Mouse (Mus musculus) CH12.LX (cell line): ENCODE measurements around the gene Clcn1. TPM values are rescaled to one million over a fixed set of nuclear protein-coding genes. Genes with fewer than 3 reads are reported as not detected.

Experiments used
- DNase-seq: peaks from one replicate; pipeline ENCODE4 v3.0.0-alpha.2; 2013; ENCODE audit errors: extremely low read depth
- H3K27ac ChIP-seq: 2 replicates; pipeline ENCODE4 v1.5.1; 2012; ENCODE audit warnings: low read depth, mild to moderate bottlenecking, control low read depth, moderate library complexity; ENCODE audit not compliant: insufficient read depth
- H3K27me3 ChIP-seq: replicated peaks from 2 replicates; pipeline ENCODE3; 2012; ENCODE audit warnings: inconsistent platforms
- H3K36me3 ChIP-seq, 2 experiments: replicated peaks in 1 of 2; 2 replicates each; pipeline versions ENCODE3 to v1.6.1; 2012; ENCODE audit warnings: inconsistent platforms in 1 of 2, low read length in 1 of 2, mild to moderate bottlenecking in 1 of 2, mixed read lengths in 1 of 2, moderate library complexity in 1 of 2; ENCODE audit not compliant: control insufficient read depth in 1 of 2, insufficient read depth in 1 of 2
- H3K4me1 ChIP-seq, 2 experiments: 2 replicates each; pipeline ENCODE4 v1.6.1; 2012; ENCODE audit warnings: inconsistent platforms in 1 of 2, moderate library complexity in 1 of 2; ENCODE audit not compliant: insufficient read depth in 2 of 2, control insufficient read depth in 1 of 2
- H3K4me2 ChIP-seq: 2 replicates; pipeline ENCODE4 v1.6.1; 2012; ENCODE audit warnings: low read depth, mild to moderate bottlenecking, control low read depth; ENCODE audit not compliant: poor library complexity, insufficient read depth, severe bottlenecking
- H3K4me3 ChIP-seq, 3 experiments: fragments of 150-350 bp in 1 of 3; sonication (generic) in 1 of 3; replicated peaks in 1 of 3; 2 replicates each; pipeline versions ENCODE3 to v1.5.1; 2011 to 2012; ENCODE audit warnings: low read depth in 2 of 3, low read length in 2 of 3, mild to moderate bottlenecking in 2 of 3, moderate library complexity in 2 of 3, control low read depth in 1 of 3, improper control_type of control experiment in 1 of 3, inconsistent platforms in 1 of 3, mixed read lengths in 1 of 3; ENCODE audit not compliant: poor library complexity in 1 of 3
- H3K79me2 ChIP-seq: replicated peaks from 2 replicates; pipeline ENCODE4 v1.6.1; 2012; ENCODE audit warnings: mild to moderate bottlenecking, moderate library complexity; ENCODE audit not compliant: control insufficient read depth, poor library complexity, insufficient read depth, severe bottlenecking; ENCODE audit errors: extremely low read depth
- H3K9ac ChIP-seq: 2 replicates; pipeline ENCODE4 v1.6.1; 2012; ENCODE audit warnings: low read depth, mild to moderate bottlenecking, control low read depth, moderate library complexity; ENCODE audit not compliant: insufficient read depth
- H3K9me3 ChIP-seq: replicated peaks from 2 replicates; pipeline ENCODE3; 2012; ENCODE audit warnings: low read length, inconsistent platforms, mixed read lengths
- CHD1 ChIP-seq: IDR thresholded peaks from 2 replicates; pipeline ENCODE4 v1.6.1; 2012; ENCODE audit warnings: low read depth, low read length, improper control_type of control experiment, inconsistent platforms
- EP300 ChIP-seq: IDR thresholded peaks from 2 replicates; pipeline ENCODE4 v1.6.1; 2011; ENCODE audit warnings: low read length, improper control_type of control experiment
- ETS1 ChIP-seq: conservative IDR thresholded peaks from 2 replicates; pipeline ENCODE4 v1.6.1; 2012; ENCODE audit warnings: low read depth, mild to moderate bottlenecking, inconsistent platforms, low read length, improper control_type of control experiment, moderate library complexity
- HCFC1 ChIP-seq: IDR thresholded peaks from 2 replicates; pipeline ENCODE4 v1.6.1; 2012; ENCODE audit warnings: low read depth, mild to moderate bottlenecking, inconsistent platforms, low read length, improper control_type of control experiment
- JUN ChIP-seq: IDR thresholded peaks from 2 replicates; pipeline ENCODE4 v1.6.1; 2011; ENCODE audit warnings: low read depth, mild to moderate bottlenecking, low read length, improper control_type of control experiment, moderate library complexity; ENCODE audit not compliant: insufficient read depth
- MAX ChIP-seq: IDR thresholded peaks from 2 replicates; pipeline ENCODE4 v1.6.1; 2011; ENCODE audit warnings: low read length, improper control_type of control experiment
- MXI1 ChIP-seq: IDR thresholded peaks from 2 replicates; pipeline ENCODE4 v1.6.1; 2011; ENCODE audit warnings: mild to moderate bottlenecking, low read depth, low read length, improper control_type of control experiment
- MYC ChIP-seq: IDR thresholded peaks from 2 replicates; pipeline ENCODE4 v1.6.1; 2011; ENCODE audit warnings: low read depth, mild to moderate bottlenecking, improper control_type of control experiment, low read length
- NRF1 ChIP-seq: IDR thresholded peaks from 2 replicates; pipeline ENCODE4 v1.6.1; 2014; ENCODE audit warnings: low read depth, mild to moderate bottlenecking, inconsistent platforms, low read length, improper control_type of control experiment, moderate library complexity
- PAX5 ChIP-seq: IDR thresholded peaks from 2 replicates; pipeline ENCODE4 v1.6.1; 2012; ENCODE audit warnings: low read length, inconsistent platforms, mixed read lengths
- SIN3A ChIP-seq: IDR thresholded peaks from 2 replicates; pipeline ENCODE4 v1.6.1; 2012; ENCODE audit warnings: low read length, improper control_type of control experiment, inconsistent platforms
- SMC3 ChIP-seq: IDR thresholded peaks from 2 replicates; pipeline ENCODE4 v1.6.1; 2011; ENCODE audit warnings: low read depth, low read length, improper control_type of control experiment
- UBTF ChIP-seq: IDR thresholded peaks from 2 replicates; pipeline ENCODE4 v1.6.1; 2012; ENCODE audit warnings: low read depth, mild to moderate bottlenecking, inconsistent platforms, low read length, improper control_type of control experiment, moderate library complexity
- ZMIZ1 ChIP-seq: IDR thresholded peaks from 2 replicates; pipeline ENCODE4 v1.6.1; 2012; ENCODE audit warnings: low read depth, mild to moderate bottlenecking, inconsistent platforms, low read length, improper control_type of control experiment
- dilution Hi-C: fragments of 300-500 bp; cut with MboI; formaldehyde crosslinking; loops from 2 replicates; pipeline ENCODE4 v1.14.3; 2020; ENCODE audit warnings: low sequenced_read_pairs; ENCODE audit not compliant: extremely low pct_unique_long_range_greater_than_20kb, extremely low pct_ligation_motif_present
- in situ Hi-C: fragments of 300-500 bp; cut with MboI; formaldehyde crosslinking; loops from 3 replicates; pipeline ENCODE4 v1.14.3; 2019; ENCODE audit warnings: low sequenced_read_pairs, low pct_ligation_motif_present, low pct_unique_long_range_greater_than_20kb, mixed read lengths
- polyA plus RNA-seq: library from polyadenylated mRNA; unstranded; fragments of >175 nt; gene quantifications from 2 replicates; pipeline ENCODE4 v1.2.1, GENCODE M21; 2012; ENCODE audit warnings: low read depth; ENCODE audit not compliant: insufficient read length
- total RNA-seq, 2 experiments: library from RNA; depleted of rRNA; stranded (reverse); fragments of 300-350 nt in 1 of 2; fragments of >200 nt in 1 of 2; gene quantifications; 2 replicates each; pipeline ENCODE4 v1.2.3; 2012 to 2014

Clcn1 gene
- total and polyA plus RNA-seq, 3 experiments, result 0.04 to 0.50 (median 0.08) TPM

DNA sequence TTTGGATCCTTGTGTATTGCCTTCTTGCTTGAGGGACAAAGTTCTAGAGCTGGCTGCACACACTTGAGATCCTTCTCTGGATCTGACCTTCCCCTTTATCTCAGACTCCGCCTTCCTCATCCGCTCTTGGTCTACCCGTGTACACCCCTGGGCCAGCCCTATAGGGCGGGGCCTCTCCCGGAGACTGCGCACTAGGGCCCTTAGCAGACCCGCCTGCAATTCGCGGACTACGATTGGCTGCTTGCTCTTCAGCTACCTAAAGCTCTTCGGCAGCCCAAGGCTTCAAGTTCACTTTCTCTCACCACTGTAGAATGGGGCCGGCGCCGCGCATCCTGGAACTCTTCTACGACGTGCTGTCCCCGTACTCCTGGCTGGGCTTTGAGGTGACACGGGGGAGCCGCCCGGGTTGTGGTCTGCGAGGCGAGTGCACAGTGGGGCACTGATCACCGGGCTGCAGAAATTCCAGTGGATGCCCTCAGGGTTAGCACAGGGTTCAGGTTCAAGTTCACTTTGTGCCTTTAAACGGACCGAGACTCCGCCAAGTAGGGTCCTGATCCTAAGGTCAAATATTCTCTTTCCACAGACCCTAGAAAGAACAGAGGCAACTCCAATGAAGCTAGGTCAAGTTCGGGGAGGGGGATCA is 40.7 kb upstream of the Clcn1 start, which contains the start of gene Gstk1:
Gene Gstk1 (plus strand): TSS at position 225 of the 643 bp plus-strand sequence.
- no peaks in the 10 kb centered on the region for H3K9me3 ChIP-seq
- H3K36me3 ChIP-seq, result no peaks in the 10 kb centered on the region
- in situ Hi-C loops, result loop anchor here (25.0 kb wide), 1 partner anchor 341 kb away; the partner anchor contains the start of gene Tcaf3
- H3K79me2 ChIP-seq, result no peaks in the 10 kb centered on the region
- dilution Hi-C loops, result no loop called here
- DNase-seq, result peak; percentile 65
- no peaks in the 10 kb centered on the region for H3K27me3 ChIP-seq
- TF ChIP-seq MYC (no peak), JUN (no peak), UBTF (no peak), SMC3 (no peak), NRF1 (peak; percentile 84), ETS1 (no peak), EP300 (no peak), PAX5 (no peak), MAX (no peak)
- no peak within 1 kb of the TSS for H3K4me3 ChIP-seq
- H3K4me1 ChIP-seq, result no peaks in the 10 kb centered on the region
- 0 out of 2 replicates have a peak within 1 kb of the TSS, but pooled peaks have one; percentile 2 for H3K4me2 ChIP-seq
- H3K27ac ChIP-seq, result no peak within 1 kb of the TSS
- H3K9ac ChIP-seq, result no peak within 1 kb of the TSS

DNA sequence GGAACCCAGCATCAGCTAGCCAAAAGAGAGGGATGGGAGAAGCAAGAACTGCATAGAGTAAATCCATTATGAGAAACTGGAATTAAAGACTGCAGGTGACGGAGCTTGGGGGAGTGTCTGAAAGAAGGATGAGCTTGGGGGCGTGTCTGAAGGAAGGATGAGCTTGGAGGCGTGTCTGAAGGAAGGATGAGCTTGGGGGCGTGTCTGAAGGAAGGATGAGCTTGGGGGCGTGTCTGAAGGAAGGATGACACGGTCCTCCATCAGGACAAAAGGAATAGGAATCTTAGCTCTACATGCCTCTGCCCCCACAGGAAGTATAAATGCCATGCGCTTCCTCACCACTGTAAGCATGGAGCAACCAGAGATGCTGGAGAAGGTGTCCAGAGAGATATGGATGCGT is 39.3 kb upstream of the Clcn1 start:
- Histone ChIP-seq H3K36me3 (no peaks in the 10 kb centered on the region), H3K9ac (no peak overlapping the region), H3K4me1 (no peaks in the 10 kb centered on the region), H3K9me3 (no peaks in the 10 kb centered on the region), H3K27me3 (no peaks in the 10 kb centered on the region), H3K27ac (no peak overlapping the region)
- dilution Hi-C loops, result no loop called here
- TF ChIP-seq JUN, result no peak
- TF ChIP-seq ZMIZ1, result no peak
- TF ChIP-seq, all 38 proteins: peak for 0
- in situ Hi-C loops, result loop anchor here (25.0 kb wide), 1 partner anchor 340 kb away; the partner anchor contains the start of gene Tcaf3
- Histone ChIP-seq H3K4me2 (no peak overlapping the region), H3K79me2 (no peaks in the 10 kb centered on the region), H3K4me3 (no peak overlapping the region)
- peak; percentile 7 for DNase-seq

DNA sequence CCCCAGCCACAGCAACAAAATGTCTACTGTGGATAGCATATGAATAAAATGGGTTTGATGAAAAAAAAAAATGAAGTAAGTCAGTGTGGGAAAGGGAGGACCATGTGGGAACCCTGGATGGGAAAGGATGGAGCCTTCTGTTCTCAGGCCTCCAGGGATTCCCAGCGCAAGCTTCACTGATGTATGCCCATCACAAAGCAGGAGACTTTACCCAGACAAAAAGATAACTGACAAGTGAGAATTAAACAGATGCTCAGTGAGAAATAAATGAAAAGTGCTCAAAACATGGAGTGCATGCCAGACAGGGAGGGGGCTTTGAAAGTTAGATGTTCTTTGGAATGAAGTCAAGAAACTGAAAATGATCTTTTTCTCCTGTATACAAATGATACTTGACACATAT is 38.5 kb upstream of the Clcn1 start:
- in situ Hi-C loops, result loop anchor here (25.0 kb wide), 1 partner anchor 339 kb away; the partner anchor contains the start of gene Tcaf3

More for the DNA sequence above, 38.5 kb upstream of the Clcn1 start:
- no peak overlapping the region for H3K9ac ChIP-seq
- no peaks in the 10 kb centered on the region for H3K9me3 ChIP-seq
- TF ChIP-seq HCFC1, result no peak
- no peak for TF ChIP-seq CHD1
- no peak for TF ChIP-seq SIN3A
- TF ChIP-seq MXI1, result no peak
- no peak for TF ChIP-seq ZMIZ1
- no peak for TF ChIP-seq PAX5
- TF ChIP-seq, all 38 proteins: peak for 0
- Histone ChIP-seq H3K4me3 (no peak overlapping the region), H3K4me2 (no peak overlapping the region), H3K4me1 (no peaks in the 10 kb centered on the region), H3K27me3 (no peaks in the 10 kb centered on the region), H3K79me2 (no peaks in the 10 kb centered on the region), H3K36me3 (no peaks in the 10 kb centered on the region), H3K27ac (no peak overlapping the region)
- dilution Hi-C loops, result no loop called here
- DNase-seq, result no peak
